Mouse (Mus musculus) CD4-positive, CD25-positive, alpha-beta regulatory T cell, adult 2 months (primary cell): ENCODE results near the gene Hspa1a.
"Not testable (repeated sequence)": the region's sequence is repeated elsewhere in the genome, so short reads cannot be mapped to it uniquely, and the experiment has no call there.

Experiments
- DNase-seq: peaks from one replicate; pipeline ENCODE4 v3.0.0-alpha.2; 2012; ENCODE audit warnings: low read depth, low spot score

Hspa1a gene

DNA sequence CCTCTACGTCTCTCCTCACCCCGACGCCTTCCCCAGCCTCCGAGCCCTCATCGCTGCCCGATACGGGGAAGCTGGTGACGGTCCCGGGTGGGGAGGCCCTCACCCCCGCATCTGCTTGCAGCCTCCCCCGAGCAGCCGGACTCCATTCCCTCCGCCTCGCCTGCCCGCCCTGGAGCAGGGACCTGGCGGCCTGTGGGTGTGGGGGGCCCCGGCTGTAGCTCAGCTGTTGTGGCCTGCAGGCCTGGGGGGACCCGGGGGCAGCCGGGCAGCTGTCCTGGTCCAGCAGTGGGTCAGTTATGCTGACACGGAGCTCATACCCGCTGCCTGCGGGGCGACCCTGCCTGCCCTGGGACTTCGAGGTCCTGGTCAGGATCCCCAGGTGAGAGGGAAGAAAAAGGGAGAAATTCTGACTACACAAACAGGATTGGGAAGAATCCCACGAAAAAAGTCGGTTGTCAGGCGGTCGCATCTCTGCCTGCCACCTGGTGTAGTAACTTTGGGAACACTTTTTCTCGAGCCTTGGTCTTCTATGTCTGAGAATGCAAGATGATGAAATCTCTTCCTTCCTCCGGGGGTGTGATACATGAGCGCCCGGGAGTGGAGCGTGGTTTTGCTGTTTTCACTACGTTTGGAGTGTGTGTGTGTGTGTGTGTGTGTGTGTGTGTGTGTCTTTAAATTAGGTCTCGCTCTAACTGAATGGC, 29.6 kb upstream of the Hspa1a start:
- peak; percentile 66 for DNase-seq

GRCm38 (mm10) chr17:35000717-35001451, 28.9 kb upstream of the Hspa1a start, which contains the start of gene Vars:
TSS of gene Vars (plus strand) at chr17:35000987.
- peak; percentile 89 for DNase-seq

DNA sequence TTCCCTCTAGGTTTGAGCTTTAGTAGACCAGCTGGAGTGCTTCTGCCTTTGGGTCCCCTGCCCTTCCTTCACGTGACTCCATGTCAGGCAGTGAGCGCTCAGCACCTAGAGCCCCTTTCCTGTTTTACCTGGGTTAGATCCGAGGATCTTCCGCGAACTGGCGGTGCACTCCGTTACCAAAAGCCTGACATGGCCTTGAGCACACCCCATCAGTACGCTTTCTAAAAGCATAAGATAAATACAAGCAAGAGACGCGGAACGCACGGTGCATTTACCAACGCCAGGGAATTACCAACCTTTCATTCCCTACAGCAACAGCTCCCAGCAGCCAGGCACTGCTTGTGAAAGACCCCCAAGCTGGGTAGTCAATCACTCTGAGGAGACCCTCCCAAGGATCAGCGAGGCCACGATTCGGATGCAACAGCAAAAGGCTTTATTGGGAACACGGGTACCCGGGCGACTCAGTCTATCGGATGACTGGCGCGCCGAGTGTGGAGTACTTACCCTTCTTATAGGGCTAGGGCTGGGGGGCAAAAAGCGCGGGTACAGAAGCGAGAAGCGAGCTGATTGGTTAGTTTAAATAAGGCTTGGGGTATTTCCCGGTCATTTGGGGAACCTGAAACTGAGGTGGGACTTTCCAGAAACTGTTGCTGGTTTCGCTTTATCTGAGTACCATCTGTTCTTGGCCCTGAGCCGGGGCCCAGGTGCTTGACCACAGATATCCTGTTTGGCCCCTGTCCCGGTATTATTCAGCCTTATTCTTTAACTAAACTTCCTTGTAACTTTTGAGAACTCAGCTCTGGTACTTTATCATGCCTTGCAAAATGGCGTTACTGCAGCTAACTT, 28.1 kb upstream of the Hspa1a start:
- peak; percentile 63 for DNase-seq

DNA sequence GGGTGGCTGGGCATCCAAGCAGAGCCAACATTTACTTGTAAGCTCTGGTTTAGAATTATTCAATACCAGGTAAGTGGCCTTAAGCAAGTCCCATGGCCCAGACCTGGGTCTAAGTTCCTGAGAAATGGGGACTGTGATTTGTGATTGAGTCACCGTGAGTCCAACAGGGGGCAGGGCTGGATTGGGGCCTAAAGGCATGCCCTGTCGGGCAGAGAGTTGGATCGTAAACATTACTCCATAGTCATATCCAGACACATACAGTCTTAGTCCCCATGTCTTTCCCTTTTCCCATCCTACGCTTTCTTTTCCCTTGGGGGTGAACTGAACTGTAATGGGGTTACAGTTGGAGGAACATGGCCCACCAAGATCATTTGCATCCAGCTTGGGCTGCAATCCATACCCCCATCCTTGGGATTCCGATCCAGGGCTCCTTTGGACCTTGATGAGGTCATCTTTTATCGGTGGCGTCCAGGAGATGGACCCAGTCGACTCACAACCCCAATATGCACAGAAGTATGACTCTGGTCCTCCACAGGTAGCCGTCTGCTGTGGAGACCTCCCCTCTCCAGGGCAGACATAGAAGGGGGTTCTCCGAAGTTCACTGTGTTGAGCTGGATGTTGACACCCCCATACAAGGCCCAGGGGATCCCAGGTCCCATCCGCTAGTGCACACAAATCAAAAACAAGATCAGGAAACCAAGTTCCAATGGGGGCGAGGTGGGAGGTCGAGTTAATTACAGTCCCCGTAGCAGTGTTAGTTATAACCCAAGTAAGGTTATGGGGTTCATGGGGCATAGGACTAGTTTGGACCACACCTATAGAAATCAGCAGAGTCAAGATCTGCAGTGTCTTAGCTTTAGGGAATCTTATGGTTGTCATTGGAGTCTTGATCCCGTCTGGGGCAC, 26.8 kb upstream of the Hspa1a start:
- no peak for DNase-seq

DNA sequence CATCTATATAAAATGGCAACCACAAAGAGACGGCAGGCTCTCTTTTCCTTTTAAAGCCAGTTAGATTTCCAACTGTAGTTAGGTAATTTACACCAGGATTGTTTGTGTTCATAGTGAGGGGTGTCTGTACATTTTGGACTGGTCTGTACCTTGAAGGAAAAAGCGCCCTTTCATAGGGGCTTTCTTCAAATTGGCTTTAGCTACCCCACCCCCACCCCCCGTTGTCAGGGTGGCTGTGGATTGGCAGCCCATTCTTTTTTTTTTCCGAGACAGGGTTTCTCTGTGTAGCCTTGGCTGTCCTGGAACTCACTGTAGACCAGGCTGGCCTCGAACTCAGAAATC, 25.2 kb upstream of the Hspa1a start:
- no peak for DNase-seq

GRCm38 (mm10) chr17:34996411-34997141, 24.6 kb upstream of the Hspa1a start:
- DNase-seq: no peak

DNA sequence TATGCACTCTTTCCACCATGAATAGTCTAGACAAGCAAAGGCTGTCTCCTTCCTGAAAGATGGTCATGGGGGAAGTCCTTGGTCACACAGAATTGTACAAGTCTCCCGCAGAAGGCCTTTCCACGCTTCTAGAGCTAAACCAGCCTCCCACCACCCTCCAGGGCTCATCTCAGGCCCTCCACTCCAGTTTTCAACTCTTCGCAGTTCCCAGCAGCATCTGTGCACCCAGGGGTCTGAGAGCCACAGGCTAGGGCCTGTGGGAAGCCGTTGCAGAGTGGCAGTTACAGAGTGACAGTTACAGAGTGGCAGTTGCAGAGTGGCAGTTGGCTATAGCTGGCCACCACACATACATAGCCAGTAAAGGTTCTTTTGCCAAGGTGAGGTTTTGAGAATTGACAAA, 24.0 kb upstream of the Hspa1a start:
- not testable (repeated sequence) for DNase-seq

DNA sequence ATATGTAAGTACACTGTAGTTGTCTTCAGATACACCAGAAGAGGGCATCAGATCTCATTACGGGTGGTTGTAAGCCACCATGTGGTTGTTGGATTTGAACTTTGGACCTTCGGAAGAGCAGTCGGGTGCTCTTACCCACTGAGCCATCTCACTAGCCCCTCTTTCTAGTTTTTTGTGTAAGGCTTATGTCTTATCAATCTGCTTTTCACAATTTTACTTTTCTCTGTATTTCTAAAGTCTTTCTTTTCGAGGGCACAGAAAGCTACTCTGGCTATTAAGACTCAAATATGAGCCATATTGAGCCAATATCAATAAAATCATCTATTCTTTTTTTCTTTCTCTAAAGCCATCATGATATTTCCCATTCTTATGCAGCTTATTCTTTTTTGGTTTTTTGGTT, 23.2 kb upstream of the Hspa1a start:
- not testable (repeated sequence) for DNase-seq

DNA sequence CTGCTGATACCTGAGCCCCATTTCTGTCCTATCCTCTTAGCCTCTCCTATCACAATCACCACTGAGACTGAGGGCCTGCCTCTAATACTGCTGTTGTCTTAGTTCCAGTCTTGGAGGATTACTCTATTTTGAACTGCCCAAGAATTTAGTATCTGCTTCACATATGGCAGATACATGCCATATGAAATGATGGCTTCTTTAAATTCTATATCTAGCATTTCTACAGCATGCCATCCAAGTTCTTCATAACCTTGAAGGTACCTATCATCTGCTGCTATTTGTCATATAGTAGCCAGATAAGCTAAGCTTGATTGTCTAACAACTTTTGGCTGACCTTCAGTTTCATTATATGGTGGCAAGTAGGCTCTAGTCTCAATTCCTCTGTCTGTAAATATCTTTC, 22.8 kb upstream of the Hspa1a start:
- DNase-seq: no peak

- DNase-seq: peak; percentile 77
Observed at GRCm38 (mm10) chr17:34984218-34984617, 12.3 kb upstream of the Hspa1a start.

GRCm38 (mm10) chr17:34982328-34982727, 10.4 kb upstream of the Hspa1a start:
- no peak for DNase-seq

- peak; percentile 96 for DNase-seq
Observed at GRCm38 (mm10) chr17:34981690-34982180, 9.8 kb upstream of the Hspa1a start, which contains the start of gene Lsm2. TSS of gene Lsm2 (plus strand) at chr17:34981862.

GRCm38 (mm10) chr17:34980655-34981054, 8.7 kb upstream of the Hspa1a start:
- peak; percentile 79 for DNase-seq

GRCm38 (mm10) chr17:34979631-34980030, 7.7 kb upstream of the Hspa1a start:
- no peak for DNase-seq

GRCm38 (mm10) chr17:34978239-34978638, 6.3 kb upstream of the Hspa1a start:
- DNase-seq: no peak

DNA sequence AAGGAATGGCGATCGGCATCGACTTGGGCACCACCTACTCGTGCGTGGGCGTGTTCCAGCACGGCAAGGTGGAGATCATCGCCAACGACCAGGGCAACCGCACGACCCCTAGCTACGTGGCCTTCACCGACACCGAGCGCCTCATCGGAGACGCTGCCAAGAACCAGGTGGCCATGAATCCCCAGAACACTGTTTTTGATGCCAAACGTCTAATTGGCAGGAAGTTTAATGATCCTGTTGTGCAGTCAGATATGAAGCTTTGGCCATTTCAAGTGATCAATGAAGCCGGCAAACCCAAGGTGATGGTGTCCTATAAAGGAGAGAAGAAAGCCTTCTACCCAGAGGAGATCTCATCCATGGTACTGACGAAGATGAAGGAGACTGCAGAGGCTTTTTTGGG, 5.0 kb upstream of the Hspa1a start:
- DNase-seq: no peak

DNA sequence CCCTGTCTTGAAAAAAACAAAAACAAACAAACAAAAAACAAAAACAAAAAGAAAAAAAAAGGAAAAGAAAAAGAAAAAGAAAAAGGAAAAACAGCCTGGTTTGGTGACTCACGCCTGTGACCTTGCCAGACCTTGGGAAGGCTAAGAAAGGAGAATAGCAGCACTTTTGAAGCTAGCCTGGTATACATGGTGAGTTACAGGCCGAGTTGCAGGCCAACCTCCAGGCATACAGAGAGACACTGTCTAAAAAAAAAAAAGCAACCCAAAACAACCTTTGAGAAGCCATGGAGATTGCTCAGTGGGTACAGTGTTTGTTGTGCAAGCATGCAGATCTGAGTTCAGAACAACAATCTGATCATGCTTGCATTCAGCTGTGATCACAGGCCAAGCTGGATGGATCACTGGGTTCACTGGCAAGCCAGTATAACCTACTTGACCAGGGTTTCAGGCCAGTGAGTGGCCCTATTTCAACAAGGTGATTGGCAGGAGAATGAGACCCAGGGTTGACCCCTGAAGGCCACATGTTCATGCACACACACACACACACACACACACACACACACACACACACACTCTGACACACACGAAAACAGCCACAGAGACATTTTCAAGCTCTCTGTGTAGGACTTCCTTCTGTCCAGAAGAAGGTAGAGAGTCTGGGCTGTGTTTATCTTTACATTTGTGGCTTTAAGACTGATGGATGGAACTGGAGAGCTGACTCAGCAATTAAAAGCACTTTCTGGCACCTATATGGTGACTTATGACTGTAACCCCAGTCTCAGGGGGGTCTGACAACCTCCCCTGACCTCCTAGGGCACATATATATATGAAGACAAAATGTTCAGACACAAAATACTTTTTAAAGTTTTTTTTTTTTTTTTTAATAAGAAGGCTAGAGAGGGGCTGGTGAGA, 3.9 kb upstream of the Hspa1a start:
- no peak for DNase-seq

DNA sequence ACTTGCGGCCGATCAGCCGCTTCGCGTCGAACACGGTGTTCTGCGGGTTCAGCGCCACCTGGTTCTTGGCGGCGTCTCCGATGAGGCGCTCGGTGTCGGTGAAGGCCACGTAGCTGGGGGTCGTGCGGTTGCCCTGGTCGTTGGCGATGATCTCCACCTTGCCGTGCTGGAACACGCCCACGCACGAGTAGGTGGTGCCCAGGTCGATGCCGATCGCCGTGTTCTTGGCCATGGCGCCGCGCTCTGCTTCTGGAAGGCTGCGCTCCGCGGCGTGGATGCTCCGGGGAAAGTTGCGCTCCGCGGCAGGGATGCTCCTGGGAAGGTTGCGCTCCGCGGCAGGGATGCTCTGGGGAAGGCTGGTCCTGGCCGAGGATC, 275 bp downstream of the Hspa1a start:
- not testable (repeated sequence) for DNase-seq

DNA sequence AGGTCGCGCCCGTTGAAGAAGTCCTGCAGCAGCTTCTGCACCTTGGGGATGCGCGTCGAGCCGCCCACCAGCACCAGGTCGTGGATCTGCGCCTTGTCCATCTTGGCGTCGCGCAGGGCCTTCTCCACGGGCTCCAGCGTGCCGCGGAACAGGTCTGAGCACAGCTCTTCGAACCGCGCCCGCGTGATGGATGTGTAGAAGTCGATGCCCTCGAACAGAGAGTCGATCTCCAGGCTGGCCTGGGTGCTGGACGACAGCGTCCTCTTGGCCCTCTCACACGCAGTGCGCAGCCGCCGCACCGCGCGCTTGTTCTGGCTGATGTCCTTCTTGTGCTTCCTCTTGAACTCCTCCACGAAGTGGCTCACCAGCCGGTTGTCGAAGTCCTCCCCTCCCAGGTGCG, 1.1 kb downstream of the Hspa1a start:
- DNase-seq: not testable (repeated sequence)
